Mouse (Mus musculus): Measurements from ENCODE around the gene Ubash3b.

Ubash3b gene

GRCm38 (mm10) chr9:41141026-41141425, 20.5 kb downstream of the Ubash3b start:
- in situ Hi-C loops (cut with MboI; ENCODE audit: unreplicated experiment in 2 of 2), result no loop called here

GRCm38 (mm10) chr9:41138987-41139808, 22.3 kb downstream of the Ubash3b start:
- in situ Hi-C loops (cut with MboI; ENCODE audit: unreplicated experiment in 2 of 2), result no loop called here

- in situ Hi-C loops (cut with MboI; ENCODE audit: unreplicated experiment in 2 of 2), result no loop called here
Observed at GRCm38 (mm10) chr9:41136691-41137467, 24.6 kb downstream of the Ubash3b start.

- in situ Hi-C loops (cut with MboI; ENCODE audit: unreplicated experiment in 2 of 2), result no loop called here
Observed at GRCm38 (mm10) chr9:41136273-41136672, 25.2 kb downstream of the Ubash3b start.

- in situ Hi-C loops (cut with MboI; ENCODE audit: unreplicated experiment in 2 of 2), result no loop called here
Observed at GRCm38 (mm10) chr9:41134907-41135306, 26.6 kb downstream of the Ubash3b start.

GRCm38 (mm10) chr9:41130563-41130962, 30.9 kb downstream of the Ubash3b start:
- in situ Hi-C loops (cut with MboI; ENCODE audit: unreplicated experiment in 2 of 2), result no loop called here

GRCm38 (mm10) chr9:41129802-41130480, 31.6 kb downstream of the Ubash3b start:
- in situ Hi-C loops (cut with MboI; ENCODE audit: unreplicated experiment in 2 of 2), result no loop called here

GRCm38 (mm10) chr9:41129273-41129672, 32.2 kb downstream of the Ubash3b start:
- in situ Hi-C loops (cut with MboI; ENCODE audit: unreplicated experiment in 2 of 2), result no loop called here

- in situ Hi-C loops (cut with MboI; ENCODE audit: unreplicated experiment in 2 of 2), result no loop called here
Observed at GRCm38 (mm10) chr9:41126723-41127122, 34.8 kb downstream of the Ubash3b start.

- in situ Hi-C loops (cut with MboI; ENCODE audit: unreplicated experiment in 2 of 2), result no loop called here
Observed at GRCm38 (mm10) chr9:41124305-41124704, 37.2 kb downstream of the Ubash3b start.

GRCm38 (mm10) chr9:41122390-41123110, 38.9 kb downstream of the Ubash3b start:
- in situ Hi-C loops (cut with MboI; ENCODE audit: unreplicated experiment in 2 of 2), result no loop called here

GRCm38 (mm10) chr9:41121701-41122354, 39.7 kb downstream of the Ubash3b start:
- in situ Hi-C loops (cut with MboI; ENCODE audit: unreplicated experiment in 2 of 2), result no loop called here

GRCm38 (mm10) chr9:41119958-41120357, 41.5 kb downstream of the Ubash3b start:
- in situ Hi-C loops (cut with MboI; ENCODE audit: unreplicated experiment in 2 of 2), result no loop called here

GRCm38 (mm10) chr9:41118065-41118464, 43.4 kb downstream of the Ubash3b start:
- in situ Hi-C loops (cut with MboI; ENCODE audit: unreplicated experiment in 2 of 2), result no loop called here

- in situ Hi-C loops (cut with MboI; ENCODE audit: unreplicated experiment in 2 of 2), result no loop called here
Observed at GRCm38 (mm10) chr9:41116126-41116525, 45.4 kb downstream of the Ubash3b start.

GRCm38 (mm10) chr9:41114367-41114766, 47.1 kb downstream of the Ubash3b start:
- in situ Hi-C loops (cut with MboI; ENCODE audit: unreplicated experiment in 2 of 2), result no loop called here

GRCm38 (mm10) chr9:41109749-41110148, 51.7 kb downstream of the Ubash3b start:
- in situ Hi-C loops (cut with MboI; ENCODE audit: unreplicated experiment in 2 of 2), result no loop called here

GRCm38 (mm10) chr9:41108324-41109180, 52.9 kb downstream of the Ubash3b start:
- in situ Hi-C loops (cut with MboI; ENCODE audit: unreplicated experiment in 2 of 2), result no loop called here

GRCm38 (mm10) chr9:41105201-41105643, 56.3 kb downstream of the Ubash3b start:
- in situ Hi-C loops (cut with MboI; ENCODE audit: unreplicated experiment in 2 of 2), result no loop called here

Measured in v-Abl transformed pro-B cells (cell line).